Mouse (Mus musculus) kidney, adult 2 months (tissue): Measurements from ENCODE around the gene 0610010K14Rik. TPM values are rescaled to one million over a fixed set of nuclear protein-coding genes. Genes with fewer than 3 reads are reported as not detected.

Experiments used
- DNase-seq: peaks from one replicate; pipeline ENCODE4 v3.0.0; 2021
- H3K27ac ChIP-seq: fragments of 200-500 bp; 2 replicates; pipeline ENCODE4 v1.5.1; 2012; ENCODE audit warnings: low read depth, low read length, control low read depth, inconsistent platforms; ENCODE audit not compliant: insufficient read depth
- H3K27me3 ChIP-seq: fragments of 200-500 bp; replicated peaks from 2 replicates; pipeline ENCODE4 v1.6.1; 2012; ENCODE audit warnings: mild to moderate bottlenecking, moderate library complexity, low read length, inconsistent platforms; ENCODE audit not compliant: control insufficient read depth, insufficient read depth
- H3K36me3 ChIP-seq: fragments of 200-500 bp; 2 replicates; pipeline ENCODE4 v1.6.1; 2012; ENCODE audit warnings: mild to moderate bottlenecking, moderate library complexity, low read length, inconsistent platforms; ENCODE audit not compliant: control insufficient read depth, insufficient read depth
- H3K4me1 ChIP-seq: fragments of 200-500 bp; 2 replicates; pipeline ENCODE4 v1.6.1; 2011; ENCODE audit warnings: low read length; ENCODE audit not compliant: control insufficient read depth, insufficient read depth
- H3K4me3 ChIP-seq: fragments of 200-500 bp; 2 replicates; pipeline ENCODE4 v1.5.1; 2011; ENCODE audit warnings: mild to moderate bottlenecking, low read depth, low read length, control low read depth; ENCODE audit not compliant: insufficient read depth
- CTCF ChIP-seq: fragments of 200-500 bp; conservative IDR thresholded peaks from 2 replicates; pipeline ENCODE4 v1.5.1; 2011; ENCODE audit warnings: low read depth, mild to moderate bottlenecking, control low read depth, low read length, moderate library complexity, mixed read lengths; ENCODE audit not compliant: insufficient read depth, insufficient read length
- POLR2A ChIP-seq: fragments of 200-500 bp; IDR thresholded peaks from one replicate; pipeline ENCODE4 v1.6.1; 2011; ENCODE audit warnings: low read depth, low read length, control low read depth
- WGBS: fragments of 180-500 bp; shearing (Covaris S2); methylation state at CpG from one replicate; pipeline ENCODE4 v1.1.7; 2018; 5-methylcytosine and 5-hydroxymethylcytosine counted together
- polyA plus RNA-seq: library from polyadenylated mRNA; depleted of rRNA; stranded (reverse); fragments of >200 nt; gene quantifications from 2 replicates; pipeline ENCODE4 v1.2.3, GENCODE M21; 2012; rRNA removed

Gene 0610010K14Rik
- polyA plus RNA-seq, result 73.6 and 78.9 TPM in 2 replicates

- WGBS, result under 1% methylated on average over 70 of the region's 70 CpGs
- Histone ChIP-seq H3K4me1 (peaks cover 19% of the 10 kb centered on the region), H3K36me3 (no peaks in the 10 kb centered on the region; the same call in 1 of the 2 replicates), H3K27me3 (no peaks in the 10 kb centered on the region), H3K27ac (peak within 1 kb of the TSS; percentile 95), H3K4me3 (peak within 1 kb of the TSS; percentile 96)
- DNase-seq, result peak; percentile 98
- TF ChIP-seq POLR2A, result peak; percentile 89
- TF ChIP-seq CTCF, result peak; percentile 60; the same call in 1 of the 2 replicates
These were observed at the start of gene 0610010K14Rik for GRCm38 (mm10) chr11:70237457-70238167. Gene 0610010K14Rik, minus strand, starts transcription at chr11:70237914.

GRCm38 (mm10) chr11:70285686-70286085 lies 48.0 kb upstream of the 0610010K14Rik start:
- H3K4me1 ChIP-seq, result no peaks in the 10 kb centered on the region; the same call in 1 of the 2 replicates
- no peak overlapping the region for H3K4me3 ChIP-seq
- H3K27ac ChIP-seq, result no peak overlapping the region
- DNase-seq, result no peak
- no peaks in the 10 kb centered on the region for H3K36me3 ChIP-seq
- no peak for TF ChIP-seq CTCF
- no peak for TF ChIP-seq POLR2A
- H3K27me3 ChIP-seq, result no peaks in the 10 kb centered on the region
- 83% methylated on average over 5 of the region's 5 CpGs for WGBS

GRCm38 (mm10) chr11:70284757-70285156 lies 47.0 kb upstream of the 0610010K14Rik start:
- H3K36me3 ChIP-seq, result no peaks in the 10 kb centered on the region
- H3K4me1 ChIP-seq, result no peaks in the 10 kb centered on the region; the same call in 1 of the 2 replicates
- 50% methylated on average over 3 of the region's 3 CpGs for WGBS
- TF ChIP-seq POLR2A (no peak), CTCF (no peak)
- no peak overlapping the region for H3K27ac ChIP-seq
- no peaks in the 10 kb centered on the region for H3K27me3 ChIP-seq
- H3K4me3 ChIP-seq, result no peak overlapping the region
- DNase-seq, result no peak

GRCm38 (mm10) chr11:70283666-70284065 lies 46.0 kb upstream of the 0610010K14Rik start:
- peak; percentile 73 for DNase-seq
- WGBS, result 45% methylated on average over 4 of the region's 4 CpGs
- no peaks in the 10 kb centered on the region for H3K36me3 ChIP-seq

GRCm38 (mm10) chr11:70280441-70280840 lies 42.7 kb upstream of the 0610010K14Rik start:
- H3K36me3 ChIP-seq, result no peaks in the 10 kb centered on the region
- no peak overlapping the region for H3K4me3 ChIP-seq
- H3K27me3 ChIP-seq, result no peaks in the 10 kb centered on the region
- H3K4me1 ChIP-seq, result no peaks in the 10 kb centered on the region; the same call in 1 of the 2 replicates
- H3K27ac ChIP-seq, result no peak overlapping the region
- peak; percentile 51 for DNase-seq
- TF ChIP-seq POLR2A (no peak), CTCF (no peak)
- WGBS, result 68% methylated on average over 3 of the region's 3 CpGs

More at GRCm38 (mm10) chr11:70283666-70284065, 46.0 kb upstream of the 0610010K14Rik start:
- no peak overlapping the region for H3K4me3 ChIP-seq
- TF ChIP-seq CTCF (no peak), POLR2A (no peak)
- no peaks in the 10 kb centered on the region for H3K27me3 ChIP-seq
- no peaks in the 10 kb centered on the region; the same call in 1 of the 2 replicates for H3K4me1 ChIP-seq
- H3K27ac ChIP-seq, result peak overlapping the region; percentile 24; the same call in 1 of the 2 replicates

- Histone ChIP-seq H3K36me3 (no peaks in the 10 kb centered on the region), H3K27ac (no peak overlapping the region), H3K27me3 (no peaks in the 10 kb centered on the region), H3K4me1 (no peaks in the 10 kb centered on the region; the same call in 1 of the 2 replicates), H3K4me3 (no peak overlapping the region)
- 65% methylated on average over 3 of the region's 3 CpGs for WGBS
- DNase-seq, result no peak
- no peak for TF ChIP-seq POLR2A
- TF ChIP-seq CTCF, result no peak
These were observed 41.2 kb upstream of the 0610010K14Rik start for GRCm38 (mm10) chr11:70278961-70279360.

GRCm38 (mm10) chr11:70271641-70272040 lies 33.9 kb upstream of the 0610010K14Rik start:
- Histone ChIP-seq H3K36me3 (no peaks in the 10 kb centered on the region), H3K27me3 (no peaks in the 10 kb centered on the region), H3K4me3 (no peak overlapping the region), H3K27ac (no peak overlapping the region), H3K4me1 (no peaks in the 10 kb centered on the region)
- DNase-seq, result no peak
- WGBS, result 83% methylated on average over 7 of the region's 7 CpGs
- no peak for TF ChIP-seq CTCF
- TF ChIP-seq POLR2A, result no peak
